Mouse (Mus musculus): ENCODE data around the gene Ar. TPM values are rescaled to one million over a fixed set of nuclear protein-coding genes. Genes with fewer than 3 reads are reported as not detected.

Ar gene
- 4.9 and 5.0 TPM in 2 replicates for polyA plus RNA-seq (2021; fragmentation: Nextera tagmentation)
- long read RNA-seq, experiment 1, full-length matches to known transcripts = 20 of 44 reads
- long read RNA-seq, experiment 1, partial matches to known transcripts = 3 of 44 reads
- long read RNA-seq, experiment 1, other reads (novel, unspliced or antisense) = 21 of 44 reads
- long read RNA-seq, experiment 2, full-length matches to known transcripts = 98 of 108 reads
- long read RNA-seq, experiment 2, partial matches to known transcripts = 1 of 108 reads
- long read RNA-seq, experiment 2, other reads (novel, unspliced or antisense) = 9 of 108 reads

DNA sequence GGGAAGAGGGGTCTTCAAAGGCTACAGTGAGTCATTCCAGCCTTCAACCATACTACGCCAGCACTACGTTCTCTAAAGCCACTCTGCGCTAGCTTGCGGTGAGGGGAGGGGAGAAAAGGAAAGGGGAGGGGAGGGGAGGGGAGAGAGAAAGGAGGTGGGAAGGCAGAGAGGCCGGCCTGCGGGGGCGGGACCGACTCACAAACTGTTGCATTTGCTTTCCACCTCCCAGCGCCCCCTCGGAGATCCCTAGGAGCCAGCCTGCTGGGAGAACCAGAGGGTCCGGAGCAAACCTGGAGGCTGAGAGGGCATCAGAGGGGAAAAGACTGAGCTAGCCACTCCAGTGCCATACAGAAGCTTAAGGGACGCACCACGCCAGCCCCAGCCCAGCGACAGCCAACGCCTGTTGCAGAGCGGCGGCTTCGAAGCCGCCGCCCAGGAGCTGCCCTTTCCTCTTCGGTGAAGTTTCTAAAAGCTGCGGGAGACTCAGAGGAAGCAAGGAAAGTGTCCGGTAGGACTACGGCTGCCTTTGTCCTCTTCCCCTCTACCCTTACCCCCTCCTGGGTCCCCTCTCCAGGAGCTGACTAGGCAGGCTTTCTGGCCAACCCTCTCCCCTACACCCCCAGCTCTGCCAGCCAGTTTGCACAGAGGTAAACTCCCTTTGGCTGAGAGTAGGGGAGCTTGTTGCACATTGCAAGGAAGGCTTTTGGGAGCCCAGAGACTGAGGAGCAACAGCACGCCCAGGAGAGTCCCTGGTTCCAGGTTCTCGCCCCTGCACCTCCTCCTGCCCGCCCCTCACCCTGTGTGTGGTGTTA is at the start of gene Ar:
TSS of gene Ar (plus strand) at position 239 of the 812 bp plus-strand sequence.

